Mouse (Mus musculus): Measurements from ENCODE around the gene Cbx8. TPM values are rescaled to one million over a fixed set of nuclear protein-coding genes. Genes with fewer than 3 reads are reported as not detected.
A peak's percentile ranks its signal among the peaks of the same experiment; 100 is the strongest.

The Cbx8 gene
- total and polyA plus RNA-seq, 3 experiments, result not detected

GRCm38 (mm10) chr11:119024260-119024659, 16.5 kb downstream of the Cbx8 start:
- H3K4me1 ChIP-seq (ENCODE audit: insufficient read depth, low read depth, low read length), result no peaks in the 10 kb centered on the region
- no peaks in the 10 kb centered on the region for H3K27me3 ChIP-seq (ENCODE audit: insufficient read depth, low read length)
- H3K4me3 ChIP-seq (ENCODE audit: low read depth, low read length), result no peak overlapping the region
- no peak for TF ChIP-seq CTCF (IDR thresholded peaks at IDR 0.05; ENCODE audit: low read depth, low read length)
- TF ChIP-seq TAL1 (conservative IDR thresholded peaks at IDR 0.05; ENCODE audit: low read depth, low read length), result no peak
- TF ChIP-seq GATA2 (IDR thresholded peaks at IDR 0.05; ENCODE audit: borderline replicate concordance, low read depth, low read length), result no peak
- TF ChIP-seq POLR2AphosphoS5 (IDR thresholded peaks at IDR 0.05; ENCODE audit: insufficient replicate concordance, low read depth, low read length), result no peak
- no peak for TF ChIP-seq GATA1 (IDR thresholded peaks at IDR 0.05; ENCODE audit: borderline replicate concordance, low read length)
- no peak for ATAC-seq (ENCODE audit: extremely low read depth, insufficient number of reproducible peaks, low FRiP score, poor library complexity, severe bottlenecking)
- no peak for DNase-seq (ENCODE audit: low spot score)
- no peaks in the 10 kb centered on the region for H3K36me3 ChIP-seq (replicated peaks)
- H3K9me3 ChIP-seq (replicated peaks), result peaks cover 93% of the 10 kb centered on the region

- peaks cover 93% of the 10 kb centered on the region for H3K9me3 ChIP-seq (replicated peaks)
- no peak for TF ChIP-seq POLR2AphosphoS5 (IDR thresholded peaks at IDR 0.05; ENCODE audit: insufficient replicate concordance, low read depth, low read length)
- no peak for TF ChIP-seq CTCF (IDR thresholded peaks at IDR 0.05; ENCODE audit: low read depth, low read length)
- TF ChIP-seq GATA1 (IDR thresholded peaks at IDR 0.05; ENCODE audit: borderline replicate concordance, low read length), result no peak
- TF ChIP-seq GATA2 (IDR thresholded peaks at IDR 0.05; ENCODE audit: borderline replicate concordance, low read depth, low read length), result no peak
- TF ChIP-seq TAL1 (conservative IDR thresholded peaks at IDR 0.05; ENCODE audit: low read depth, low read length), result no peak
- peak overlapping the region; percentile 9; the same call in 1 of the 2 replicates for H3K4me3 ChIP-seq (ENCODE audit: low read depth, low read length)
- no peaks in the 10 kb centered on the region for H3K4me1 ChIP-seq (ENCODE audit: insufficient read depth, low read depth, low read length)
- no peaks in the 10 kb centered on the region for H3K27me3 ChIP-seq (ENCODE audit: insufficient read depth, low read length)
- ATAC-seq (ENCODE audit: extremely low read depth, insufficient number of reproducible peaks, low FRiP score, poor library complexity, severe bottlenecking), result no peak
- DNase-seq (ENCODE audit: low spot score), result no peak
- H3K36me3 ChIP-seq (replicated peaks), result no peaks in the 10 kb centered on the region
Measured at GRCm38 (mm10) chr11:119023616-119023980, 17.2 kb downstream of the Cbx8 start.

GRCm38 (mm10) chr11:119022895-119023615, 17.7 kb downstream of the Cbx8 start, which contains the start of gene Cbx2:
Gene Cbx2, plus strand, starts transcription at chr11:119022962.
- Histone ChIP-seq H3K4me3 (ENCODE audit: low read depth, low read length) (peak within 1 kb of the TSS; percentile 9; the same call in 1 of the 2 replicates), H3K9me3 (replicated peaks) (peaks cover 93% of the 10 kb centered on the region), H3K27me3 (ENCODE audit: insufficient read depth, low read length) (no peaks in the 10 kb centered on the region), H3K4me1 (ENCODE audit: insufficient read depth, low read depth, low read length) (no peaks in the 10 kb centered on the region), H3K36me3 (replicated peaks) (no peaks in the 10 kb centered on the region)
- ATAC-seq (ENCODE audit: extremely low read depth, insufficient number of reproducible peaks, low FRiP score, poor library complexity, severe bottlenecking) (no peak), DNase-seq (ENCODE audit: low spot score) (no peak)
- TF ChIP-seq GATA2 (IDR thresholded peaks at IDR 0.05; ENCODE audit: borderline replicate concordance, low read depth, low read length) (no peak), GATA1 (IDR thresholded peaks at IDR 0.05; ENCODE audit: borderline replicate concordance, low read length) (no peak), POLR2AphosphoS5 (IDR thresholded peaks at IDR 0.05; ENCODE audit: insufficient replicate concordance, low read depth, low read length) (no peak), CTCF (IDR thresholded peaks at IDR 0.05; ENCODE audit: low read depth, low read length) (no peak), TAL1 (conservative IDR thresholded peaks at IDR 0.05; ENCODE audit: low read depth, low read length) (no peak)

GRCm38 (mm10) chr11:119022068-119022894, 18.5 kb downstream of the Cbx8 start:
- Histone ChIP-seq H3K27me3 (ENCODE audit: insufficient read depth, low read length) (no peaks in the 10 kb centered on the region), H3K4me1 (ENCODE audit: insufficient read depth, low read depth, low read length) (no peaks in the 10 kb centered on the region), H3K9me3 (replicated peaks) (peaks cover 93% of the 10 kb centered on the region), H3K36me3 (replicated peaks) (no peaks in the 10 kb centered on the region), H3K4me3 (ENCODE audit: low read depth, low read length) (no peak overlapping the region)
- DNase-seq (ENCODE audit: low spot score) (no peak), ATAC-seq (ENCODE audit: extremely low read depth, insufficient number of reproducible peaks, low FRiP score, poor library complexity, severe bottlenecking) (no peak)
- no peak for TF ChIP-seq TAL1 (conservative IDR thresholded peaks at IDR 0.05; ENCODE audit: low read depth, low read length)
- no peak for TF ChIP-seq POLR2AphosphoS5 (IDR thresholded peaks at IDR 0.05; ENCODE audit: insufficient replicate concordance, low read depth, low read length)
- TF ChIP-seq GATA2 (IDR thresholded peaks at IDR 0.05; ENCODE audit: borderline replicate concordance, low read depth, low read length), result no peak
- TF ChIP-seq CTCF (IDR thresholded peaks at IDR 0.05; ENCODE audit: low read depth, low read length), result no peak
- TF ChIP-seq GATA1 (IDR thresholded peaks at IDR 0.05; ENCODE audit: borderline replicate concordance, low read length), result no peak

GRCm38 (mm10) chr11:119021180-119021579, 19.6 kb downstream of the Cbx8 start:
- no peak for TF ChIP-seq GATA2 (IDR thresholded peaks at IDR 0.05; ENCODE audit: borderline replicate concordance, low read depth, low read length)
- TF ChIP-seq POLR2AphosphoS5 (IDR thresholded peaks at IDR 0.05; ENCODE audit: insufficient replicate concordance, low read depth, low read length), result no peak
- no peak for TF ChIP-seq TAL1 (conservative IDR thresholded peaks at IDR 0.05; ENCODE audit: low read depth, low read length)
- TF ChIP-seq CTCF (IDR thresholded peaks at IDR 0.05; ENCODE audit: low read depth, low read length), result no peak
- TF ChIP-seq GATA1 (IDR thresholded peaks at IDR 0.05; ENCODE audit: borderline replicate concordance, low read length), result no peak
- Histone ChIP-seq H3K4me1 (ENCODE audit: insufficient read depth, low read depth, low read length) (no peaks in the 10 kb centered on the region), H3K4me3 (ENCODE audit: low read depth, low read length) (no peak overlapping the region), H3K9me3 (replicated peaks) (peaks cover 91% of the 10 kb centered on the region), H3K27me3 (ENCODE audit: insufficient read depth, low read length) (no peaks in the 10 kb centered on the region), H3K36me3 (replicated peaks) (no peaks in the 10 kb centered on the region)
- ATAC-seq (ENCODE audit: extremely low read depth, insufficient number of reproducible peaks, low FRiP score, poor library complexity, severe bottlenecking), result no peak
- DNase-seq (ENCODE audit: low spot score), result no peak

- no peaks in the 10 kb centered on the region for H3K27me3 ChIP-seq (ENCODE audit: insufficient read depth, low read length)
- H3K4me1 ChIP-seq (ENCODE audit: insufficient read depth, low read depth, low read length), result no peaks in the 10 kb centered on the region
- no peaks in the 10 kb centered on the region for H3K36me3 ChIP-seq (replicated peaks)
- no peak overlapping the region for H3K4me3 ChIP-seq (ENCODE audit: low read depth, low read length)
- TF ChIP-seq TAL1 (conservative IDR thresholded peaks at IDR 0.05; ENCODE audit: low read depth, low read length), result no peak
- no peak for TF ChIP-seq POLR2AphosphoS5 (IDR thresholded peaks at IDR 0.05; ENCODE audit: insufficient replicate concordance, low read depth, low read length)
- H3K9me3 ChIP-seq (replicated peaks), result peaks cover 79% of the 10 kb centered on the region
- ATAC-seq (ENCODE audit: extremely low read depth, insufficient number of reproducible peaks, low FRiP score, poor library complexity, severe bottlenecking), result no peak
- DNase-seq (ENCODE audit: low spot score), result no peak
Measured at GRCm38 (mm10) chr11:119017506-119017905, 23.3 kb downstream of the Cbx8 start.

Measured in G1E (cell line).